Mouse (Mus musculus) mouse embryonic stem cell (cell line): ENCODE measurements around the gene Gm6525.

Source experiments
- in situ Hi-C, 2 experiments: fragments of 300-500 bp; cut with MboI; formaldehyde crosslinking; loops; 1 replicate in 1 of 2; 3 replicates in 1 of 2; pipeline ENCODE4 v1.14.3; 2019 to 2020; ENCODE audit warnings: low sequenced_read_pairs in 2 of 2, low pct_unique_long_range_greater_than_20kb in 1 of 2, mixed read lengths in 1 of 2; ENCODE audit not compliant: unreplicated experiment in 1 of 2

Gene Gm6525

DNA sequence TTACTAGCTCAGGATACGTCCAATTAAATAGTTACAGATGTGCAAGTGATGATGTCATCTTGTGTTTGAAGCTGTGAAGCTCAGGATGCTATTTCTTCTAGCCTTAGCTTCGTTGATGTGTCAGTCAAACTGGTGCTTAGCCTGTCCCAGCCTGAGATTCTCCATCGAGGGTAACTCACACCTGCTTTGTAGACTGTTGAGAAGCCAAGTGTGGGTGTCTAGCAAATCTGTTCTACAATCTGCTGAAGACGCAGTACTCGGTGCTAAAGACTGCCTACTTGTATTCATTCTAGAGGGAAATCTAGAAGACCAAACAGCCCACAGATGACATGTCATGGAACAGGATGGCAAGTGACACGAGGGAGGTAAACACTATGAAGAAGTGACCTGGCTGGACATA, 31.7 kb downstream of the Gm6525 start:
- in situ Hi-C loops, result no loop called here

DNA sequence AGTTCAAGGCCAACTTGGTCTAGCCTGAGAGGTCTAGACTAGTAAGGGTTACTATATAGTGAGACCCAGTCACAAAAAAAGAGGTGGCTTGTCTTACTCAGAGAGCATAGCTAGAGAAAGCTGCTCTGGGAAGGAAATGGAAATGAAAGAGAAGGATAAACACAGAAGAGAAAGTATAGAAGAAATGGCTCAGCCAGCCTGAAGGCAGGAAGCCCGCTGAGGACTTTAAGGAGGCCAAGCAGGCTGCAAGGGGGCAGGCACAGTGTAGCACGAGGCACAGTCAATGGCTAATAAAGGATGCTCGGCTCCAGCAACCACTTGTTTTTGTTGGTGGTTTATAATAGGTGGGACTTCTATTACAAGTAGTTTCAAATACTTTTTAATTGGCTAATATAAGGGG, 32.2 kb downstream of the Gm6525 start:
- in situ Hi-C loops, result no loop called here

DNA sequence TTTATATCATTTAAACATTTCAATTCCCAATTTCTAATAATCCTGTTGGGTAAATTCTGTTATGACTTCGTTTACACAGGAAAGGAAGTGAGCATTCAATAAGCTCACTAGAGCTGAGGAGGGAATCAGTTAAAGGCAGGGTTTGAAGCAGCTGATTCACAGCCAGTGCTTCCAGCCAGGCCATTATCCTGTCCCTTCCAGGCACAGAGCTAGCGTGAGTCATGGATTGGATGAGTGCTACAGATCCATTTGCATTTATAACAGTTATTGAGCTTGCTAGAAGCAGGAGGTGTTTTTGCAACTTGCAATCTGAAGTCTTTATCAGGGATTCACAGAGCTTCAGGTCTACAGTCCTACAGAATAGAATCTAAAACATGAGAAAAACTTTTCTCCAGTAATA, 33.5 kb downstream of the Gm6525 start:
- in situ Hi-C loops, result no loop called here

DNA sequence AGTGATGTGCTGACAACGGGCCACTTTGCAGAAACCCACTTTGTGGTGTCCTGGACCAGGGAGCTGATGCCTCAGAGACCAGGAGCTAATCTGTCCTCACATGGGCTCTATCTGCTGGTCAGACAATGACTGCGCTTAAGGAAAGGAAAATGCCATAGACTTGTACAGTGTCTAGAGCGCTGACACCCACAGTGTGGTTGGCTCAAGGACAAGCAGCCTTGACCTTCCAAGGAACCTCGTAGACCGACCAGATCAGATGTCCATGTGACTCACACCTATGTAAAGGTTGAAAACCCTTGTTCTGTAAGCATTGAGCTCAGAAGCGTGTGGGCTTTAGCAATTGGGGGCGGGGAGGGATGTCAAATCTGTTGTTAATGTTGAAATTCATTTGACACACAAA, 34.6 kb downstream of the Gm6525 start:
- in situ Hi-C loops, result no loop called here

DNA sequence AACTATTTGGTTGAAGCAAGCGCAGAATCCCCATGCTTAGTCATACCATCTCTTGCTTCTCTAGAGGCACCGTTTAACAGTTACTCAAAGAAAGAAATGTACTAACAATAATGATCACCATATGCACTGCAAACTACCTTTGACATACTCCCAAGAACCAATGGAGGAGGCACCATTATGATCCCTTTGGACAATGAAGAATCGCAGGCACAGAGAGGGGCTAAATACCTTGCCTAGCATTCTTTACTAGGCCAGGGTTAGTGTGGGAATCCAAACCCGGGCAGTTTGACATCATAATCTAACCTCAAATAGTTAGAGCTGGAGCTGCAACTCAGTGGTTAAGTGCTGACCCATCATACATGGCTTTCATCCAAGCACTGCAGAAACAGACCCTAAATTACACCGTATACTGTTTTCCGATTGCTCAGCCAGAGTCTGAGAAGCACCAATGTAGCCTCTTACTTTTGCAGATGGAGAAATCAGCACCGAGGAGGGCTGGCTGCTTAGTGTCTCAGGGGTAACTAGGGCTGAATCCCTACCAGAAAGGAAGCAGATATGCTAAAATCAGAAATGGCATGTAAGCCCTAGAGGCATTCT, 35.1 kb downstream of the Gm6525 start:
- in situ Hi-C loops, result no loop called here

DNA sequence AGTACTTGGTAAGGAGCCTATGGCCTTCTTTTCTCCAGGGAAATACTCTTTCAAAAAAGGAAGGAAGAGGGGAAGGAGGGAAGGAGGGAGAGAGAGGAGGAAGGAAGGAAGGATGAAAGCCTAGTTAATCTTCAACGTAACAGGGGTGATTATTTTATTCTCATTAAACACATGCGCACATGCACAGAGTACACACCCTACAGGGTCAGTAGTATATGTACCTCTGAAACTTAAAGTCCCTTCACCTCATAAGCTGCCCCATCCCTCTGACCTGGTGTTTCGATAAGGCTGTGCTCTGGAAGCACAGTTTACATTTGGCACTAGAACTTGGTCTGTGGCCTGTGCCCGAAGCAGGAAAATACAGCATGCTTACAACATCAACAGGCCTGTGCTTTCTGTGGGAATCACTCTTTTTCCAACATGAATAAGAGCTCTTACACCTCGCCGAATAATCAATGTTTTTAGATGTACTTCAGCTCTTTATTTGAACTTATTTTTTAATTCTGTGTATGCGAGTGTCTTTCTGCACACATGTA, 37.5 kb downstream of the Gm6525 start:
- in situ Hi-C loops, result no loop called here

DNA sequence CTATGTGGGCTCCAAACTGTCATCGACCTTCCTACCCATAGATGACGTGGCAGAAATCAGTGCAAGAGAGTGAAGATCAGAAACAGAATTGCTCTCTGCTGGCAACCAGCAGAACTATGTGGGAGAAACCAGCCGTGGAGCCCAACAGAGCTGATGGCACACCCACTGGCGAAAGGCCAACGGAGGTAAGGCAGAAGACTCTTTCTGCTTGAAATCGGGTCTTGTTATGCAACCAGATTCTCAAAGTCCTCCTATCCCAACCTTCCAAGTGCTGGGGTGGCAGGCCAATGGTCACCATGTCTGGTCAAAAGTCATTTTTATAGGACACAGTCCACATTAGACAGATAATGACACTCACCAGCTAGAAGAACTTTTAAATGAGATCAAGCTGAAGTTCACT, 40.6 kb downstream of the Gm6525 start:
- in situ Hi-C loops, result no loop called here

DNA sequence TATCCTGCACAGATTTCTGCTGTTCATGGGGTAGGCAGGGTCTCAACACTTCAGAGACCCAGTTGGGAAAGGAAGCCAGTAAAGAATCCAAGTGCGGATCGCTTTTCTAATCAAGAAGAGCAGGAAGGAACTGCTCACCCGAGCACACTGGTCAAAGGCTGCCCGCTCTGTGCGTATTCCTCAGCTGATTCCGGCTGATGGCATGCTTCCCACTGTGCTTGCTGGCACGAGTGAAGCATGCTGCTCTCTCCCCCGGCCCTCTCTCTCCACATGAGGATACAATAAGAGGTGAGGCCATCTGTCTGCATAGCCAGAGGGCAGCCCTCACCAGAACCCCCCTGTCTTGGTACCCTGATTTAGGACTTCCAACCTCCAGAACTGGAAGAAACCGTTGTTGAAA, 41.3 kb downstream of the Gm6525 start:
- in situ Hi-C loops, result no loop called here

DNA sequence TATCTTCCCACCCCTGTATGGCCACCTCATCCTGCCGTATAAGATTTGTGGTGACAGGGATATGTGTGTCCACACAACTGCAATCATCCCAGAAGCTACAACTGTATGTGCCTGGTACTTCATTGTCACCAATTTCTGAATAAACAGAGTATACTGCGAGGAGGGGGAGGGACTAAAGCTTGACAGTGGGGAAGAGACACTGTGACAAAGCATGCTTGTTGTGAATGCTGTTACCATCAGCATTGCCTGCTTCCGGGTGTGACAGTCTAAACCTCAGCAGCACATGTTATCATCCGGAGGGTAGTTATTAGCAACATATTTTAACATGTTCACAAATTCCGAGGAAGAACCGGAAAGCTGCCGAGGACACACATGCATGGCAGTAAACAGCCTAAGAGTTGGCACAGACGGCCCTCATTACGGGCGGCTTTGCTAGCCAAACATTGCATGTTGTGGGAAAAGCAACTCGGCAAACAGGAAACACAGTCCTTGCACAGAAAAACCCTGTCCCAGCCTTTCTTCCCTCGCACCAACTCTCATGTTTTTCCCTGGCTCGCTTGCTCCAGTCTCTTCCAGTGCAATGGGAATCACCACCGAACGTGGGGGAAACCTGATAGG, 41.9 kb downstream of the Gm6525 start:
- in situ Hi-C loops, result no loop called here

DNA sequence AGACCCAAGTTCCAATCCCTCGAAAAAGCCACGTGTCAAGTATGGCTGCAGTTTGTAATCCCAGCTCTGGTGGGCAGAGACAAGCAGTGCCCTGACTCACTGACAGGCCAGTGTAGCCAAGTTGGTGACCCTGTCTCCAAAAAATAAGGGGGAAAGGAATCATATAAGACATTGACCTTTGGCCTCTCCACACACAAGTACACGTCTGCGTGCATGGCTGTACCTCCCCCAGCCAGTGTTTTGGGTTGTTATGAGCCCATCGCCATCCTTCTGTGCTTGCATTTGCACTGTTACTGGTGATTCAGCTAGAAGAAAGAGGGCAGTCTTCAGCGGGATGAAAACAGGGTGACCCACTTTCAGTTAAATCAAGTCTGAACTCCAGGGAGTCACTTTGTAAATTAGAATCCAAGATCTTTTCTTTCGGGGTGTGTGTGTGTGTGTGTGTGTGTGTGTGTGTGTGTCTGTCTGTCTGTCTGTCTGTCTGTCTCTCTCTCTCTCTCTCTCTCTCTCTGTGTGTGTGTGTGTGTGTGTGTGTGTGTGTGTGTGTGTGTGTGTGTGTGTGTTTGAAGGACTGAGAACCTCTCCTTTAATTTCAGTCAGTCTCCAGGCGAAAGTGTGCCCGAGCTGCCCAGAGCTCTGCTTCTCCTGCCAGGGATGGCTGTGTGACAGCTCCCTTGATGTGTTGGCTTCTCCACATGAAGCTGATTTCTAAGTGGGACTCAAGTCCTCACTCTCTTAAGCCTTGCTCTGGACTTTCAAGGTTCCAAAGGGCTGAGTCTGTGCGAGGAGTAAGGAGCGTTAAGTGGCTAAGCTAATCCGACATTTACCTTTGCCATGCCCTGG, 43.4 kb downstream of the Gm6525 start:
- in situ Hi-C loops, result no loop called here

DNA sequence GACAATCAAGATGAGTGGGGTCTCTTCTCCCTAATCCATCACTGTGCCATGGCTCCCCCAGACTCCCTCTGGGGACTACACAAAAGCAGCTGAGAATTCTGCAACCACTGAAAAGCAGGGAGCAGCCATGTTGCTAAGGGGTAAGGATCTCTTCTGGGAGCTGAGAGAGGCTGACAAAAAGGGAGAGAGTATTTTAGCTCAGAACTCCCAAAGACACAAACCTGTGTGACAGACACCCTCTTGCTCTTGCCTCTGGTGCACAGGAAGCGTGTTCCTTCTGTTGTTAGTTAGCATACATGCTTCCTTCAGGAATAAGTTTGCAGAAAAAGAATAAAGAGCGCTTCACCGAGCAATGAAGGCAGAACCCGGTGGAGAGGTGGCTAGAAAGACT, 44.1 kb downstream of the Gm6525 start:
- in situ Hi-C loops, result no loop called here

DNA sequence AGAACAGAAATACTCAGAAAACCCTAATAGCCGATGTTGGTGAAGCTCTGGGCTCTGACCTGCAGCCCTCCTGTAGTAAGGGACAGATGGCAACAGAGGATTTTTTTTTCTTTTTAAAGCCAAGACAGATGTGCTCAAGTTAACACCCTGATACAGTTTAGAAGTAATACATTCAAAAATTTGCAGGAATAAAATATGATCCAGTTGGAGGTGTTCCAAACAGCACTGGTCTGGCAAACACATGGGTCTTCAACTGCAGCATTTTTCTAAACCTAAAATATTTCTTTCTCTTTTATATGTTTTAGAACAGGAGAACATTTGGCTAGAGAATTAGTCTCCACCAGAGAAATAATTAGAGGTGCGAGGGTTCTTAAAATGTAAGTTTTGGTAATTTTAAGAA, 44.6 kb downstream of the Gm6525 start:
- in situ Hi-C loops, result no loop called here

DNA sequence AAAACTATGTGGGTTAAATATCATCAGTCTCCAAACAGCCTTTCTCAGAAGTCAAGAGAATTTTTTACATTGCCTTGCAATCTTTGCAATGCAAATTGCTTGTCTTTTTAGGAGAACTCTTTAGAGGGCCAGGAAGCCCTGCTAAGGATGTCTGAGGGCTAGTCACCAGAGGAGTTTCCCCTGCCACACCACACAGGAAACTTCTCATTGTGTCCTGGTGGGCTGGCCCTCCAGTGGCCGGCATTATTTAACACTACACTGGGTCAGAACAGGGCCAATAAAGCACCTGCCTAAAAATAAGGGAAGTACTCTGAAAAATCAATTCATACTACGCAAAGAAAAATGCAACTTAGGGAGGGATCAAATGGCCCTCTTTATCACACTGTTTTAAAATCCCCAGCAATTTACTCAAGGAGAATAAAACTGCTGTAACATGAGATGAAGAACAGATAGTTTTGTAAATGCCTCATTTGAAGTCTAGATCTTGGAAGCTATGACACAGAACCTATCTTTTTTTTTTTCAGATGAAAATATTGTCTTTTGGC, 45.3 kb downstream of the Gm6525 start:
- in situ Hi-C loops, result no loop called here

DNA sequence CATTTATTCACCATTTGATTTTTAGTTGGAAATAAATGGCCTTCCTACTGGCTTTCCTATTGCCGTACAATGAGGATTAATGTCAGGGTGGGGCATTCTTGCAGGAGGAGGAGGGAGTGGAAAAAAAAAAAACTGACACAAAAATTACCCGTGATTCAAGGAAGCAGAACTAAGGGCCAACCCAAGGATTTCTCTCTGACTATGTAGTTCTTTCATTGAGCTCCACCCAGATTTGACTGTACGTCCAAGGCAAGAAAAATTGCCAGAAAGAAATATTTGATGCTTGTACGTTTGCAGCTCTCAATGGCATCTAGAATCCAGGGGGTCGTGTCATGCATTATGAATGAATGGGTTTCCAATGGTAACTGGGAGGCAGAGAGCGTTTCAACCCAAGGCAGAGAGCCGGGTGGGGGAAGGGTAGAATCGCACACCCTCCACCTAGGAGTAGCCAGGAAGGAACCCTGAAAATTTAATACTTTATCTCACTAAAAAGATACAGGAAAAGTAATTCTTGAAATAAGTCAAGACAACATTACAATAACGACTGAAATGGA, 45.9 kb downstream of the Gm6525 start:
- in situ Hi-C loops, result no loop called here

DNA sequence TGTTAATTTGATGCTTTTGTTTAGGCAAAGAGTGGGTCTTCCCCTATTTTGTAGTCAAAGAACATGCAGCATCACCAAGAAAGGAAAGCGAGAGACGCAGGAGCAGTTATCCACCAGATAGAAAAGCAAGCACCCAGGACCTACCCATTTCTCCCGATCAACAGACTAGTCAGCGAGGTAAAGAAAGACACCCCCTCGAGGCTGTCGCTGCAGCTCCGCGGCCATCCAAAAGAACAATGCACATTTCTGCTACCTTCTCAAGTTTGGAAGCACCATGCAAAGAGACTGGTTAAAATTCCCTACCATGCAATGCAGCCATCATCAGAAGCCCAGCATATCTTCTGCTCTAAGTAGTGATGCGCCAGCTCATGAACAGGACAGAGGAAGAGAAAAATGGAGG, 46.4 kb downstream of the Gm6525 start:
- in situ Hi-C loops, result no loop called here

DNA sequence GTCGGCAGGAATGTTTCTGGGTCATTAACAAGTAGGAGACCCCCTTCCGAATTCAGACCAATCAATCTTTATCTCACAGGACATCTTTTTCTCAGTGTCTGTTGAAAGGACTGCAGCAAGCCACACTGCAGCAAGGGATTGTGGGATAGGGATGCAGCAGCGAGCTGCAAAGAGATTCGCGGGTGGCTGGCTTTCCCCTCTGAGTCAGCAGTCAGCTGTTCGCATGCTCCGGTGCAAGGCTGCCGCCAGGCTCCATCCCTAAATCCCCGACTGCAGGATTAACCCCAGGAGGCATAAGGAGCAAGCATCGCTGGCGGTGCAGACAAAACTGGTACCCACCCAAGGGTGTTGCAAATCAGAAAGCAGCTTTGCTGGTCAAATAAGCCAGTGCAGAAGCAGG, 46.8 kb downstream of the Gm6525 start:
- in situ Hi-C loops, result no loop called here
